Mouse (Mus musculus): ENCODE data around the gene Rbfox1.

DNA sequence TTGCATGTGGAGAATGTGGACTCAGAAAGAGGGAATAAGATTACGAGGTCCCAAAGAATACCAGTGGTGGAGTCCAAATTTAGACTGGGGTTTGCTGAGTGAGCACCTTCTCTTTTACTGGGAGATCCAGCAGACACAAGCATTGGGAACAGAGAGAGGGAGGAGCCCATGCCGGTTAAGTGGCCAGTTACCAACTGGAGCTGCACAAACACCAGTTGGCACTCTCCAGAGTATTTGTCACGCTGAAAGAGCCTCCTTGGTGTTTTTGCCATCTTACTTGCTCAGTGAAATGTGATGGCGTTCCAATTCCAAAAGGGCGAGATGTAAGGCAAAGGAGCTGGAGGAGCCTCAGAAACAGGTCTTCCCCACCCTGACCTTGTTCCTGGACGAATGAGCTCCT, 1190.6 kb downstream of the Rbfox1 start:
- TF ChIP-seq EP300 (optimal IDR thresholded peaks at IDR 0.05) (no peak), CTCF (IDR thresholded peaks at IDR 0.05; ENCODE audit: low read depth) (no peak)
